Mouse (Mus musculus) myocyte (in vitro differentiated cells): ENCODE results near the gene Chst3.

Source experiments
- E2F4 ChIP-seq: IDR thresholded peaks from one replicate; pipeline ENCODE4 v1.6.1; 2011; ENCODE audit warnings: mild to moderate bottlenecking, control low read depth, moderate library complexity; ENCODE audit not compliant: insufficient read depth
- MYOG ChIP-seq, 3 experiments: IDR thresholded peaks; one replicate each; pipeline ENCODE4 v1.6.1; 2011; ENCODE audit warnings: control low read depth in 2 of 3, low read depth in 2 of 3, mild to moderate bottlenecking in 2 of 3; ENCODE audit not compliant: insufficient read length in 2 of 3, control insufficient read depth in 1 of 3, insufficient read depth in 1 of 3
- POLR2A ChIP-seq: IDR thresholded peaks from one replicate; pipeline ENCODE4 v1.6.1; 2011; ENCODE audit warnings: low read depth, mild to moderate bottlenecking, control low read depth, moderate library complexity; ENCODE audit not compliant: insufficient read length

DNA sequence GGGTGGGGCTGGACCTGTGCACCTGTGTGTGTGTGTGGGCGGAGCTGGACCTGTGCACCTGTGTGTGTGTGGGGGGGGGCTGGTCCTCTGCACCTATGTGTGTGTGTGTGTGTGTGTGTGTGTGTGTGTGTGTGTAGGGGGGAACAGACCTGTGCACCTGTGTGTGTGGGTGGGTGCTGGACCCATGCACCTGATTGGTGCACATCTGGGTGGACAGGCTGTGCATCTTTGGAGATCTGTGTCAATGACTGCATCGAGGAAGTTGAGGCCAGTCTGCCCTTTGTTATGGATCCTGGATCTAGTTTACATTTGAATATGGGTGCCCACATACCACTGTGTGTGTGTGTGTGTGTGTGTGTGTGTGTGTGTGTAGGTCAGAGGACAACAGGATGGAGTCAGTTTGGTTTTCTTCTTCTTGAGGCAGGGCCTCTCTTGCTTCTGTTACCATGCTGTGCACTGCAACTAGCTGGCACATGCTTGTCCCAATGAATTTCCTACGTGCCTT, 77.4 kb downstream of the Chst3 start:
- TF ChIP-seq POLR2A = no peak
- no peak for TF ChIP-seq E2F4
- TF ChIP-seq MYOG (IDR thresholded peaks at IDR 0.05; ENCODE audit: control insufficient read depth in 1 of 3, insufficient read depth in 1 of 3, insufficient read length in 2 of 3, low read depth in 2 of 3) = no peak
